Mouse (Mus musculus) embryonic facial prominence, embryonic 11.5 days (tissue): ENCODE data around the gene Pglyrp2. TPM values are rescaled to one million over a fixed set of nuclear protein-coding genes. Genes with fewer than 3 reads are reported as not detected.

Experiments used
- ATAC-seq: fragments of 200-750 bp; cut with Nextera tagmentation; replicated peaks from 2 replicates; pipeline ENCODE4 v1.8.0; 2017; ENCODE audit warnings: low read depth; ENCODE audit not compliant: insufficient number of reproducible peaks, low FRiP score, low TSS enrichment
- DNase-seq: peaks from one replicate; pipeline ENCODE4 v3.0.0-alpha.2; 2015; ENCODE audit warnings: low spot score
- H3K27ac ChIP-seq: fragments of 300-500 bp; sonication (generic); replicated peaks from 2 replicates; pipeline ENCODE4 v1.5.1; 2014; ENCODE audit warnings: mild to moderate bottlenecking, low read depth, low read length, control low read depth
- H3K27me3 ChIP-seq: fragments of 300-500 bp; sonication (generic); 2 replicates; pipeline ENCODE4 v1.6.1; 2014; ENCODE audit warnings: mild to moderate bottlenecking, low read length, moderate library complexity, mixed read lengths; ENCODE audit not compliant: control insufficient read depth, insufficient read depth
- H3K36me3 ChIP-seq: fragments of 300-500 bp; sonication (generic); replicated peaks from 2 replicates; pipeline ENCODE4 v1.6.1; 2014; ENCODE audit warnings: low read depth, mild to moderate bottlenecking, low read length, moderate library complexity, mixed read lengths; ENCODE audit not compliant: control insufficient read depth, insufficient read depth
- H3K4me1 ChIP-seq: fragments of 300-500 bp; sonication (generic); 2 replicates; pipeline ENCODE4 v1.6.1; 2014; ENCODE audit warnings: low read length, mixed read lengths; ENCODE audit not compliant: control insufficient read depth, insufficient read depth
- H3K4me2 ChIP-seq: fragments of 300-500 bp; sonication (generic); 2 replicates; pipeline ENCODE4 v1.6.1; 2014; ENCODE audit warnings: low read depth, mild to moderate bottlenecking, control low read depth, low read length, moderate library complexity
- H3K4me3 ChIP-seq: fragments of 300-500 bp; sonication (generic); 2 replicates; pipeline ENCODE4 v1.5.1; 2014; ENCODE audit warnings: low read depth, low read length, control low read depth
- H3K9ac ChIP-seq: fragments of 300-500 bp; sonication (generic); replicated peaks from 2 replicates; pipeline ENCODE4 v1.6.1; 2014; ENCODE audit warnings: mild to moderate bottlenecking, control low read depth, low read length
- H3K9me3 ChIP-seq: fragments of 300-500 bp; sonication (generic); replicated peaks from 2 replicates; pipeline ENCODE4 v1.6.1; 2016; ENCODE audit warnings: mild to moderate bottlenecking, low read length, inconsistent platforms, mixed read lengths; ENCODE audit not compliant: control insufficient read depth
- WGBS: fragments of 180-500 bp; shearing (Covaris S2); extraction: QIAGEN DNeasy Blood & Tissue Kit; methylation state at CpG from one replicate; pipeline ENCODE4 v1.1.7; 2014; 5-methylcytosine and 5-hydroxymethylcytosine counted together
- polyA plus RNA-seq: library from polyadenylated mRNA; unstranded; fragments of >200 nt; fragmentation: Nextera tagmentation; extraction: Ambion mirVana; gene quantifications from 2 replicates; pipeline ENCODE4 v1.2.1, GENCODE M21; 2014

The Pglyrp2 gene
- polyA plus RNA-seq, 1 experiment from 2014 or later, result not detected

DNA sequence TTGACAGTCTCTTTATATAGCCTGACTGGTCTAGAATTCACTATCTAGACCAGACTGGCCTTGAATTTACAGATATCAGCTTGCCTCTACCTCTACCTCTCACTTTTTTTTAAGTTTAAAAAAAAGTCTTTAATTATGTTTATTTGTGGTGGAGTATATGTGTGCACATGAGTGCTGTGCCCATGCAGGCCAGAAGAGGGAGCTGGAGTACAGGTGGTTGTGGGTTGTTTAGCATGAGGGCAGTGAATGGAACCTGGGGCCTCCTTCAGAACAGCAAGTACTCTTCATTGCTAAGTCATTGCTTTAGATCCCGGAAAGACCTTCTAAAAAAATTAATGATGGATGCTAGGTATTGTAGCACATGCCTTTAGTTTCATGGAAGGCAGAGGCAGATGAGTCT, 25.1 kb upstream of the Pglyrp2 start:
- 88% methylated on average over 1 of the region's 1 CpGs for WGBS
- Histone ChIP-seq H3K27me3 (no peaks in the 10 kb centered on the region), H3K4me3 (no peak overlapping the region), H3K36me3 (no peaks in the 10 kb centered on the region), H3K4me2 (no peak overlapping the region), H3K9me3 (no peaks in the 10 kb centered on the region), H3K4me1 (no peaks in the 10 kb centered on the region), H3K27ac (no peak overlapping the region), H3K9ac (no peak overlapping the region)
- DNase-seq (no peak), ATAC-seq (no peak)

DNA sequence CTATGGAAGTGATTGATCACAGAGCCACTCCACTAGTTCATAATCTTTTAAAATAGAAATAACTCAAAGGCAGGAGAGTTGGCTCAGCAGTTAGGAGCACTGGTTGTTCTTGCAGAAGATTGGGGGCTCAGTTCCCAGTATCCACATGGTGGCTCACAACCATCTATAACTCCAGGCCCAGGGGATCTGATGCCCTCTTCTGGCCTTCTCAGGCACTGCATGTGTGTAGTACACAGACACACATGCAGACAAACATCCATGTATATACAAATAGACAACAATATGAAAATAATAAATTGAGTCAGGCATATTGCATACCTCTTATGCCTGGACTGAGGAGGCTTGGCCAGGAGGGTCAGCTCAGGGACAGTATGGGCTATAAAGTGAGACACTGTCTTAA, 23.2 kb upstream of the Pglyrp2 start:
- H3K9me3 ChIP-seq, result no peaks in the 10 kb centered on the region
- no peak overlapping the region for H3K4me2 ChIP-seq
- DNase-seq (no peak), ATAC-seq (no peak)
- H3K36me3 ChIP-seq, result no peaks in the 10 kb centered on the region
- H3K4me3 ChIP-seq, result no peak overlapping the region
- H3K4me1 ChIP-seq, result no peaks in the 10 kb centered on the region
- no peak overlapping the region for H3K9ac ChIP-seq
- H3K27ac ChIP-seq, result no peak overlapping the region
- no peaks in the 10 kb centered on the region for H3K27me3 ChIP-seq

DNA sequence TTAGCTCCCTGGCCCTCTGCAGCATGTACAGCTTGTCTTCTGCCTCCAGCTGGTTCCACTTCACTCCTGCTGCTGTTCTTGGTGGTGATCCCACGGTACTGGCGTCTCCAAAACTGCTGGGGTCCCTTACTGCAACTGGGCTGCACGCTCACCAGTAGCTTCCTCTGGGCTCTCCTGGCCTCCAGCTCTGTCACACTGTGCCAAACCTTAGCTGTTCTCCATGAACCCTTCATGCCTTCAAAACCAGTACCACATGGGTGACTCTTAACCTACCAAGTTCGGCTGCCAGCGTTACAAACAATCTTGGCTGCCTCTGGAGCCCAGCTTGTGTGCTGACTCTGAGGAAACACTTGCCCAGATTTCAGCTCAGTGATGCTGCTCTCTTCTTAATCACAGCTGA, 21.0 kb upstream of the Pglyrp2 start:
- H3K36me3 ChIP-seq, result no peaks in the 10 kb centered on the region
- no peaks in the 10 kb centered on the region for H3K27me3 ChIP-seq
- ATAC-seq (no peak), DNase-seq (no peak)
- H3K4me2 ChIP-seq, result no peak overlapping the region
- no peak overlapping the region for H3K9ac ChIP-seq
- no peak overlapping the region for H3K27ac ChIP-seq
- no peaks in the 10 kb centered on the region for H3K9me3 ChIP-seq
- no peak overlapping the region for H3K4me3 ChIP-seq
- 75% methylated on average over 5 of the region's 5 CpGs for WGBS
- H3K4me1 ChIP-seq, result no peaks in the 10 kb centered on the region

DNA sequence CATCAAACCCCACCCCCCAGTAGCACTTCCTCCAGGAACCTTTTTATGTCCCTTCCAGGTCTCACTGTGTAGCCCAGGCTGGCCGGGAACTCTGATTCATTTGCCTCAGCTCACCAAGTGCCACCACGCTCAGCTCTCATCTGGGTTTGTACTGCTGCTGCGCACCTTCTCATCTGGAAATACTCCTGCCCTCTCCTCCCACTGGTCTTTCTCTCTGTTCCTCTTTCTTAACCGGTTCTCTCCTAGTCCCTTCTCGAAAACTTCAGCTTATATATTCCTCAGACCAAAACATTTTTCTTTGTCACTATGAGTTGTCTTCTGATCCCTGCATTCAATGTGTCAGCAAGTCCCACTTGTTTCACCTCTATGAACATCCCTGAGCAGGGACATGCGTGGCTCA, 19.3 kb upstream of the Pglyrp2 start:
- ATAC-seq (no peak), DNase-seq (no peak)
- H3K9ac ChIP-seq, result no peak overlapping the region
- no peak overlapping the region for H3K27ac ChIP-seq
- H3K4me3 ChIP-seq, result no peak overlapping the region
- no peaks in the 10 kb centered on the region for H3K36me3 ChIP-seq
- no peaks in the 10 kb centered on the region for H3K27me3 ChIP-seq
- H3K4me1 ChIP-seq, result no peaks in the 10 kb centered on the region
- WGBS, result 77% methylated on average over 6 of the region's 6 CpGs
- no peaks in the 10 kb centered on the region for H3K9me3 ChIP-seq
- H3K4me2 ChIP-seq, result no peak overlapping the region

DNA sequence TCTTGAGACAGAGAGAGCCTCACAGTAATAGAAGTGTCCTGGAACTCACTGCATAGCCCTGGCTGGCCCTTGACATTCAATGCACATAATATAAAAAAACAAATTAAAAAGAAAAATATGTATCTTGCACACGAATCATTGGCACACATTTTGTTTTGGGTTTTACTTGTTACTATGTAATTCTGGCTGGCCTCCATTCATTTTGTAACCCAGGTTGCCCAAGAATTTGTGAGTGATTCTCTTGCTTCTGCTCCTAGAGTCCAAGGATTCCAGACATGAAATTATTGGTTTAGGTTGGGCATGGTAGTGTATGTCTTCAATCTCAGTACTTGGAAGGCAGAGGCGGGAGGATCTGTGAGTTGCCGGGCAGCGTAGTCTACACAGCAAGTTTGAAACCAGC, 13.1 kb upstream of the Pglyrp2 start:
- H3K4me3 ChIP-seq, result no peak overlapping the region
- WGBS, result 90% methylated on average over 4 of the region's 4 CpGs
- ATAC-seq, result no peak

DNA sequence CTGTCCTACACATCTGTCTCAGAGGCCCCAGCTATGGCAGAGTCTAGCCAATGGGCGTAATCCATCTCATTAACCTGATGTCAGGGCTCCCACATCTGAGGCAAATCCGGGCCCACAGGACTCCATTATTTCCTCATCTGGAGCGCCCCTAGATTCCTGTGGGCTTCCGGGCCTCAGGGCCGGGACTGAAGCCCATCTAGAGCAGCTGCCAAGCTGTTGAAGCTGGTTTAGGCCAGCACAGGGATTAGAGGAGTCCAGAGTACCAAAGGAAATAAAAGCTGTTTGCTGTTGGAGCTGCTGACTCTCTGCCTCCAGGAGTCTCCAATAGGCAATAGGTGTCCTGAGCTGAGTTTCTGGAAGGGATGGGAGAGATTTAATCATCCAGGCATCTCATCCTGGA, 11.2 kb upstream of the Pglyrp2 start:
- no peak overlapping the region for H3K4me3 ChIP-seq
- ATAC-seq (no peak), DNase-seq (no peak)
- H3K27ac ChIP-seq, result no peak overlapping the region
- H3K9me3 ChIP-seq, result no peaks in the 10 kb centered on the region
- no peak overlapping the region for H3K9ac ChIP-seq
- no peak overlapping the region for H3K4me2 ChIP-seq
- H3K36me3 ChIP-seq, result no peaks in the 10 kb centered on the region
- no peaks in the 10 kb centered on the region for H3K4me1 ChIP-seq
- 75% methylated on average over 5 of the region's 5 CpGs for WGBS
- H3K27me3 ChIP-seq, result no peaks in the 10 kb centered on the region

More for the DNA sequence above, 13.1 kb upstream of the Pglyrp2 start:
- no peak overlapping the region for H3K4me2 ChIP-seq
- H3K4me1 ChIP-seq, result no peaks in the 10 kb centered on the region
- no peaks in the 10 kb centered on the region for H3K9me3 ChIP-seq
- no peaks in the 10 kb centered on the region for H3K27me3 ChIP-seq
- H3K36me3 ChIP-seq, result no peaks in the 10 kb centered on the region
- no peak overlapping the region for H3K9ac ChIP-seq
- no peak overlapping the region for H3K27ac ChIP-seq
- DNase-seq, result no peak

DNA sequence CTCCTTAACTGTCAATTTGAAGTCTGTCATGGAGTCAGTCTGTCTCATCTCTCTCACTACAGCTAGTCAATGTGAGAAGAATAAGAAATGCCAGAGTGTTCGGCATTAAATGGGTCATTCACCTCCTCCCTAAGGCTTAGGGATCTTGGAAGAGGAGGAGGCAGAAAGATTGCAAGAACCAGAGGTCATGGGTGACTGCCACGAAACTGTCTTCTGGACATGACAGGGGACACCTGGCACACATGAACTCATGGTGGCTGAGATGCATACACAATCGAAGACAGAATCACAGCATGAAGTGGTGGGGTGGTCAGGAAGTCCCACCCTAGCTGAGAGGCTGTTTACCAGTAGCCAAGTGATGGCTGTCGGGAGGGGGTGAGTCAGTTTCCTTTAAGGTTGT, 10.4 kb upstream of the Pglyrp2 start:
- Histone ChIP-seq H3K9ac (no peak overlapping the region), H3K27me3 (no peaks in the 10 kb centered on the region), H3K4me2 (no peak overlapping the region), H3K4me1 (no peaks in the 10 kb centered on the region), H3K9me3 (no peaks in the 10 kb centered on the region), H3K36me3 (no peaks in the 10 kb centered on the region), H3K4me3 (no peak overlapping the region), H3K27ac (no peak overlapping the region)
- ATAC-seq (no peak), DNase-seq (no peak)
- WGBS, result 70% methylated on average over 4 of the region's 4 CpGs

DNA sequence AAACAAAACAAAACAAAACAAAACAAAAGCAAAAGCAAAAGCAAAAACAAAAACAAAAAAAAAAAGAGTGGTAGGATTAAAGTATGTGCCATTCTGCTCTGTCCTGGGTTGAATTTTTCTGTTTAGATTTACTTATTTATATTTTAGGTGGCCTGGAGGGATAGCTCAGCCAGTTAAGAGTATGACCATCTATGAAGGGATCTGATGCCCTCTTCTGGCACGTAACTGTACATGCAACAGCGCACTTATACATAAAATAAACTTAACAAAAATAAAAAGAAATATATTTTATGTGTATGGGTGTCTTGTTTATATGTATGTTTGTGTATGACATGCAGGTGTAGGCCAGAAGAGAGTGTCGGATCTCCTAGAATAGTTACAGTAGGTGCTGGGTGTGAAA, 8.0 kb upstream of the Pglyrp2 start:
- no peak overlapping the region for H3K9ac ChIP-seq
- no peak overlapping the region for H3K4me3 ChIP-seq
- no peak overlapping the region for H3K27ac ChIP-seq
- no peak overlapping the region for H3K4me2 ChIP-seq
- H3K4me1 ChIP-seq, result no peaks in the 10 kb centered on the region
- WGBS, result 61% methylated on average over 3 of the region's 3 CpGs
- peak; percentile 48 for DNase-seq
- H3K27me3 ChIP-seq, result no peaks in the 10 kb centered on the region
- no peaks in the 10 kb centered on the region for H3K36me3 ChIP-seq
- no peak for ATAC-seq
- H3K9me3 ChIP-seq, result no peaks in the 10 kb centered on the region

DNA sequence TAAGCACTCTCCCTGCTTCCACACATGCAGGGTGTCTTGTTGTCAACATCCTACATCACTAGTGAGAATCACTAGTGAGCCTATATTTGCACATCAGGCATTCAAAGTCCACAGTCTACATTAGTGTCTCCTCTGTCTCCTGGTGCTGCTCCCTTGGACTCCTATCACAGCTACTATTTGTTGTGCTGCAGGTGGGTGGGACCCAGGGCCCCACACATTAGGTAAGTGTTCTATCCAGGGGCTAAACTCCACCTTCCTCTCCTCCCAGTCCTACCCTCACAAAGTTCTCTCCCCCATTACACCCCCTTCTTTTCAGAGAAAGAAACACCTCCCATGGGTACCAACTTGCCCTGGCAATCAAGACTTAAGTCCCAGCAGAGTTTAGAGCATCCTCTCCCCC, 2.6 kb upstream of the Pglyrp2 start:
- H3K36me3 ChIP-seq, result no peaks in the 10 kb centered on the region
- H3K27me3 ChIP-seq, result no peaks in the 10 kb centered on the region
- ATAC-seq, result no peak

More for the DNA sequence above, 2.6 kb upstream of the Pglyrp2 start:
- Histone ChIP-seq H3K9ac (no peak overlapping the region), H3K27ac (no peak overlapping the region), H3K4me2 (no peak overlapping the region), H3K9me3 (no peaks in the 10 kb centered on the region), H3K4me1 (no peaks in the 10 kb centered on the region), H3K4me3 (no peak overlapping the region)
- DNase-seq, result no peak
